Mouse (Mus musculus) spleen, adult 12 weeks (tissue): ENCODE measurements around the gene Cdkl4.
A peak's percentile ranks its signal among the peaks of the same experiment; 100 is the strongest.

Source experiments
- DNase-seq: peaks from one replicate; pipeline ENCODE4 v3.0.0; 2022; ENCODE audit warnings: low spot score

Cdkl4 gene

GRCm38 (mm10) chr17:80479295-80480030, 98.2 kb downstream of the Cdkl4 start:
- DNase-seq: peak; percentile 52

GRCm38 (mm10) chr17:80477679-80478078, 99.9 kb downstream of the Cdkl4 start:
- no peak for DNase-seq

GRCm38 (mm10) chr17:80476496-80476895, 101.1 kb downstream of the Cdkl4 start:
- no peak for DNase-seq
